Mouse (Mus musculus) megakaryocyte progenitor cell, adult 5-6 weeks (primary cell): ENCODE results near the gene Pdpr. TPM values are rescaled to one million over a fixed set of nuclear protein-coding genes. Genes with fewer than 3 reads are reported as not detected.
"Not testable (repeated sequence)": the region's sequence is repeated elsewhere in the genome, so short reads cannot be mapped to it uniquely, and the experiment has no call there.

Experiments
- ATAC-seq: replicated peaks from 2 replicates; pipeline ENCODE4 v1.8.0; 2016; ENCODE audit warnings: mild to moderate bottlenecking, moderate TSS enrichment, inconsistent platforms; ENCODE audit not compliant: poor library complexity
- total RNA-seq, 2 experiments: library from RNA; stranded (forward) in 1 of 2; stranded (reverse) in 1 of 2; fragments of 157-497, 149-512 nt in 1 of 2; fragments of 200-1000 nt in 1 of 2; gene quantifications; 2 replicates each; pipeline versions ENCODE4 v1.2.3 to v1.2.4; 2015 to 2017

Gene Pdpr
- total RNA-seq, 2 experiments from 2014 or later, result 9.7 to 15.0 TPM

DNA sequence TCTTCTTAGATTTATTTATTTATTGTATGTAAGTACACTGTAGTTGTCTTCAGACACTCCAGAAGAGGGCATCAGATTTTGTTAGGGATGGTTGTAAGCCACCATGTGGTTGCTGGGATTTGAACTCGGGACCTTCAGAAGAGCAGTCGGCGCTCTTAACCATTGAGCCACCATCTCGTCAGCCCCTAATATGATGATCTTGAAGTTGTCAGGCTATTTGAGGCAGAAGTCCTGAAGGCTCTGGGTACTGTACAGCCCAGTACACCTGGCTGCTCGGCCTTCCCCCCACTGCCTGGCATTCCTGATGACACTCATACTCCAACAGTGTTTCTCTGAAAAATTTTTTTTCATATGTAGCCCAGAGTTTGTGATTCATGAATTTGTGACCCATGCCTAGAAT lies 10.5 kb upstream of the Pdpr start:
- ATAC-seq, result not testable (repeated sequence)

GRCm38 (mm10) chr8:111090126-111090525 lies 4.3 kb upstream of the Pdpr start:
- peak; percentile 67 for ATAC-seq

DNA sequence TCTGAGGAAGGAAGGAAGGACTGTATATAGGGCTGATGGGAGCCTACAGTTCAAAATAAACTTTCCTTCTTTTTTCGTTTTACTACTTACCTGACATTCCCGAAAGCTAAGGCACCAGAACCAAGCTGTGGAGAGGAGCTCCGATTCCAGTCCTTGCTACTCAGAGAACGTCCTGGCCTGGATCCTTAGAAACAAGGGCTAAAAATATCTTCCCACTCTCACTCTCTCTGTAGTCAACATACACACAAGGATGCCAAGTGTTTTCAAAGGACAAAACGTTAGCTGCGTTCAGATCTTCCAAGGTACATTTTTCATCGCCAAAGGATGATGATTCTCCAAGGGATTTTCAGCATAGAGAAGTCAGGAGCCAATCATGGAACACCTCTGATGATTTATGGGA lies 2.7 kb upstream of the Pdpr start:
- no peak for ATAC-seq

GRCm38 (mm10) chr8:111092326-111092725 lies 2.1 kb upstream of the Pdpr start, which contains the start of gene Clec18a:
Gene Clec18a (minus strand): TSS chr8:111092426.
- not testable (repeated sequence) for ATAC-seq

- peak; percentile 26 for ATAC-seq
Observed at GRCm38 (mm10) chr8:111094719-111095302, 381 bp downstream of the Pdpr start.

DNA sequence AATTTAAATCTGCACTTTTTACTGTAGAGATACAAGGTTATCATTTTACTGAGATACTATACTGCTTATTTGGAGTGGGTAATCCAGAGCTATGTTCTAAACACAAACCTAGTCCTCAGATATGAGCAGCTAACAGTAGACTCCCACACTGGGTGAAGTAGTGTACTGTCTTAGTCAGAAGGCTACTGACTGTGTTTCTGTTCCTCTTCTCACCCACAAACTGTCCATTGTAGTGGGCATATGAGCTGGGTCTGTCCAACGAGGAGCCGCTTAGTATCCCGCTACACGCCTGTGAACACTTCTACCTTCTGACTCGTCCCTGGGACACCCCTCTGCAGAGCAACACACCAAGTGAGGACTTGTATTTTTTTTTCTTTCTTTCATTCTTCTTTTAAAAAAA lies 20.5 kb downstream of the Pdpr start:
- ATAC-seq, result no peak

DNA sequence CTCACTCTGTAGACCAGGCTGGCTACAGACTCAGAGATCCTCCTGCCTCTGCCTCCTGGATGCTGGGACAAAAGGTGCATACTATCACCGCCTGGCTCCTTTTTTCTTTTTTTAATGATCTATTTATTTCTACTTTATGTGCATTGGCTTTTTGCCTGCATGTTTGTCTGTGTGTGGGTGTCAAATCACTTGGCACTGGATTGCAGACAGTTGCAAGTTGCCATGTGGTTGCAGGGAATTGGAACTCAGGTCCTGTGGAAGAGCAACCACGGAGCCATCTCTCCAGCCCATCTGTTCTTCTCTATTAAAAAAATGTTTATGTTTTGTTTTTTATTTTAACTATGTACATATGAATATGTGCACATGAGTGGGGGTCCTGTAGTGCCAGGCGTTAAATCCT lies 25.1 kb downstream of the Pdpr start:
- no peak for ATAC-seq

DNA sequence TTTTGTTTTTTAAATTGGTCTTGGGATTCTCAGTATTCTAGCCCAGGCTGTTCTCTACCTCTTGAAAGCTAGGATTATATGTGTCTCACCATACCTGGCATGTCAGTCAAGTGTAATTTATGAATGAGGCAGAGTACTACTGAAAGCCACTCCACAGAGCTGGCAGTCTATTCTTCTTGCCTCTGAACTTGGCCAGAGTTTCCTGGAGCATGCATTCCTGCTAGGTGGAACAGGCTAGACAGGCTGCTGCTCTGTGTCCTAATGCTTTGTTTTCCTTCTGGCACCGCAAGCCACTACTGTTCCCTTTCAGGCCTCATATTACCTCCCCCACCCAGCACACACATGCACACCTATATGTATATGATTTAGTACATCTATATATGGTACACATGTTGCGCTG lies 36.3 kb downstream of the Pdpr start:
- ATAC-seq, result no peak

DNA sequence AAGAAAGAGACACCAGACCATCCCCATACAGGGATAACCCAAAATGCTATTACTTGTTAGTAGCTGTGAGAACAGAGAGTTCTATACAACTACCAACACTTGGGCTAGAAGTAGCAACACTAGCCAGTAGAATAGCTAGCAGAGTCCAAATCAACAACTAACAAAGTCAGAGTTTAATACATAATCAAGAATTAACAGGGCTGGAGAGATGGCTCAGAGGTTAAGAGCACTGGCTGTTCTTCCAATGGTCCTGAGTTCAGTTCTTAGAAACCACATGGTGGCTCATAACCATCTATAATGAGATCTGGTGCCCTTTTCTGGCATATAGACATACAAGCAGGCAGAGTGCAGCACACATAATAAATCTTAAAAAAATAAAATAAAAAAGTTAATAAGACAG lies 48.1 kb downstream of the Pdpr start:
- no peak for ATAC-seq

- ATAC-seq, result peak; percentile 35
Observed at GRCm38 (mm10) chr8:111144901-111145459, 50.5 kb downstream of the Pdpr start.

GRCm38 (mm10) chr8:111145460-111146012 lies 51.1 kb downstream of the Pdpr start:
- peak; percentile 95 for ATAC-seq

GRCm38 (mm10) chr8:111155721-111156436 lies 61.4 kb downstream of the Pdpr start:
- no peak for ATAC-seq

GRCm38 (mm10) chr8:111157617-111158016 lies 63.2 kb downstream of the Pdpr start:
- ATAC-seq, result peak; percentile 96

GRCm38 (mm10) chr8:111171661-111172060 lies 77.2 kb downstream of the Pdpr start:
- ATAC-seq, result no peak

DNA sequence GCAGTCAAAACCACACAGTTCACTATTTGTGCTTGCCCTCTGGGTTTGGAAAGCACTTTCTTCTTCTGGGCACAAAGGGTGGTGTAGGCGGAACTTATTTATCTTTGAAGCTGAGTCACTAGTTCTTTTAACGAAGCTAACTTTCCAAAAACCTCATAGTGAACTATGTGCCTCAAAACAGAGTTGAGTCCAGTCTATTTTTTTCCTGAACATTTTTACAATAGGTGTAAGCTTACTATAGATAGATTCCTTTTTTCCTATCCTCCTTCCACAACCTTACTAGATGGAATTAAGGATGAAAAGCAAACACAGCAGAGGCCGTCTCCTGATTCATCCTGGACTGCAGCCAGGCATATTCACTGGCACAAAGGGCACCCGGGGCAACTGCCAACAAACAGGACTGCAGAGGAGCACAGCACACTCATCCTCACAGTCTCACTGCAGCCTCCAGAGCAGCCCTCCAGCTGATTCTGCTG lies 91.1 kb downstream of the Pdpr start:
- ATAC-seq, result 0 out of 2 replicates have a peak, but pooled peaks have one; percentile 24

Other genes starting within 250 kb of the Pdpr start
- gene Cog4, start 248.0 kb upstream of the Pdpr start, total RNA-seq (2015), result 10.7 and 11.2 TPM in 2 replicates
- gene Cog4, start 248.0 kb upstream of the Pdpr start, total RNA-seq (2017), result 27.7 and 30.7 TPM in 2 replicates
- gene Sf3b3, start 247.8 kb upstream of the Pdpr start, total RNA-seq (2015), result 123 and 140 TPM in 2 replicates
- gene Sf3b3, start 247.8 kb upstream of the Pdpr start, total RNA-seq (2017), result 162 and 197 TPM in 2 replicates
- 2.6 and 3.0 TPM in 2 replicates for gene Fuk, start 192.1 kb upstream of the Pdpr start, total RNA-seq (2015)
- 3.0 and 6.0 TPM in 2 replicates for gene Fuk, start 192.1 kb upstream of the Pdpr start, total RNA-seq (2017)
- gene St3gal2, start 174.7 kb upstream of the Pdpr start, total RNA-seq (2015), result 5.8 and 6.5 TPM in 2 replicates
- 4.3 and 6.9 TPM in 2 replicates for gene St3gal2, start 174.7 kb upstream of the Pdpr start, total RNA-seq (2017)
- gene Ddx19a, start 96.8 kb upstream of the Pdpr start, total RNA-seq (2015), result 75.2 and 76.8 TPM in 2 replicates
- gene Ddx19a, start 96.8 kb upstream of the Pdpr start, total RNA-seq (2017), result 37.4 and 48.8 TPM in 2 replicates
- gene Ddx19b, start 62.9 kb upstream of the Pdpr start, total RNA-seq (2015), result 5.8 and 7.0 TPM in 2 replicates
- 14.0 and 14.9 TPM in 2 replicates for gene Ddx19b, start 62.9 kb upstream of the Pdpr start, total RNA-seq (2017)
- 12.8 and 15.5 TPM in 2 replicates for gene Aars, start 61.5 kb upstream of the Pdpr start, total RNA-seq (2015)
- gene Aars, start 61.5 kb upstream of the Pdpr start, total RNA-seq (2017), result 38.3 and 47.6 TPM in 2 replicates
- gene Exosc6, start 38.3 kb upstream of the Pdpr start, total RNA-seq (2015), result 21.2 and 23.0 TPM in 2 replicates
- gene Exosc6, start 38.3 kb upstream of the Pdpr start, total RNA-seq (2017), result 33.2 and 37.7 TPM in 2 replicates
- gene Clec18a, start 2.2 kb upstream of the Pdpr start, total RNA-seq (2015), result not detected in 2 replicates
- not detected in 2 replicates for gene Clec18a, start 2.2 kb upstream of the Pdpr start, total RNA-seq (2017)
- gene Glg1, start 164.6 kb downstream of the Pdpr start, total RNA-seq (2015), result 43.0 and 47.1 TPM in 2 replicates
- 41.0 and 46.7 TPM in 2 replicates for gene Glg1, start 164.6 kb downstream of the Pdpr start, total RNA-seq (2017)
- gene Rfwd3, start 205.6 kb downstream of the Pdpr start, total RNA-seq (2015), result 59.5 and 62.3 TPM in 2 replicates
- 73.7 and 77.4 TPM in 2 replicates for gene Rfwd3, start 205.6 kb downstream of the Pdpr start, total RNA-seq (2017)
- gene Mlkl, start 243.5 kb downstream of the Pdpr start, total RNA-seq (2015), result 92.8 and 93.6 TPM in 2 replicates
- 78.9 and 88.4 TPM in 2 replicates for gene Mlkl, start 243.5 kb downstream of the Pdpr start, total RNA-seq (2017)